Mouse (Mus musculus): ENCODE data around the gene Mprip. TPM values are rescaled to one million over a fixed set of nuclear protein-coding genes. Genes with fewer than 3 reads are reported as not detected.
"Not testable (repeated sequence)": the region's sequence is repeated elsewhere in the genome, so short reads cannot be mapped to it uniquely, and the experiment has no call there.

Gene Mprip
- polyA plus RNA-seq, 1 experiment: 111 TPM

DNA sequence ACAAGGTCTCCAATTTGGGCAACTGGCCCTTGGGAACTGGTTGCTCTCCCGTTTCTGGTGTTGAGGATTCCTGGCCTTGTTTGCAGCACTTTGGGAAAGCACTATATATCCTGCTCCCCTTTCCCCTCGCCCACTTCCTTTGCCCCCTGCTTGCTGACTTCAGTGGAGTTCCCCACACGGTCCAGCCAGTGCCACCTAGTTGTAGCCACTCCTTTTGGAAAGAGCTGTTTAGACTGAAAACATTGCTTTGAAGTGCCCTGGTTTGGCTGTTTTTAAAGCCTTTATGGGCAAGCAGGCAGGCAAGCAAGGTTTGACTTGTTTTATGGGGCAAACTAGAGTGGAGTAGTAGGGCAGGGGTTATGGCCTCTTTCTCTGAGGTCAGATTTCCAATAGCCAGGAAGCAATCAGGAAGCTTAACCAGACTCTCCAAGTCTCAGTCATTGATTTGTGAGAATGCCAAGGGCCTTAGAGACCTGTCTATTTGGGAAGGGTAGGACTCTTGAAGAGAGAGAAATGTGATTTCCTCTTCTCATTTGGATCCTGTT is 2.7 kb downstream of the Mprip start:
- H3K27ac ChIP-seq (ENCODE audit: insufficient read depth, low read depth, low read length): peak overlapping the region; percentile 70; the same call in 1 of the 2 replicates
- 1% methylated on average over 3 of the region's 3 CpGs for WGBS
- TF ChIP-seq POLR2A (IDR thresholded peaks at IDR 0.05; ENCODE audit: insufficient read depth, low read depth, low read length) (no peak), CTCF (IDR thresholded peaks at IDR 0.05; ENCODE audit: insufficient read depth, low read depth, low read length) (no peak)

DNA sequence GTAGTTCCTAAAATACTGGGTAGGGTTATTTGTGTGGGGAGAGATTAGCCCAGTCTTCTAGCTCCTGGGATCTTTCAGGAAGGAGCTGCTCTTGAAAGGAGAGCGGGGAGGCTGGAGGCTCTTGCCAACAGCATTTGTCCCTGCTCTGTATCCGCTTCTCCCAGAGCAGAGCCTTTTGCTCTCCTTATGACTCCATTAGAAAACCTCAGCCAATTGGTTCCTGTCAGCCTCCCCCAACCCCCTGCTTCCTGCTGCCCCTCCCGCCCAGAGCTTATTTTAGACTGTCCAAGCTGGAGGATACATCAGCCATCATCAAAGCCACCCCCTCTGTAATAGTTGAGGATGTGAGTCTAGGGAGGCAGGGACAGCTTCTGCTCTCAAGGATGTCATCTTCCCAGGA is 3.7 kb downstream of the Mprip start:
- 9% methylated on average over 3 of the region's 3 CpGs for WGBS
- Histone ChIP-seq H3K27ac (ENCODE audit: insufficient read depth, low read depth, low read length) (peak overlapping the region; percentile 83), H3K4me1 (ENCODE audit: control insufficient read depth, insufficient read depth, low read length) (peaks cover 9% of the 10 kb centered on the region), H3K4me3 (ENCODE audit: insufficient read depth, low read depth, low read length) (peak overlapping the region; percentile 27)
- TF ChIP-seq CTCF (IDR thresholded peaks at IDR 0.05; ENCODE audit: insufficient read depth, low read depth, low read length): no peak
- TF ChIP-seq POLR2A (IDR thresholded peaks at IDR 0.05; ENCODE audit: insufficient read depth, low read depth, low read length): no peak

More for the DNA sequence above, 2.7 kb downstream of the Mprip start:
- Histone ChIP-seq H3K4me3 (ENCODE audit: insufficient read depth, low read depth, low read length) (peak overlapping the region; percentile 66), H3K4me1 (ENCODE audit: control insufficient read depth, insufficient read depth, low read length) (peaks cover 5% of the 10 kb centered on the region)

DNA sequence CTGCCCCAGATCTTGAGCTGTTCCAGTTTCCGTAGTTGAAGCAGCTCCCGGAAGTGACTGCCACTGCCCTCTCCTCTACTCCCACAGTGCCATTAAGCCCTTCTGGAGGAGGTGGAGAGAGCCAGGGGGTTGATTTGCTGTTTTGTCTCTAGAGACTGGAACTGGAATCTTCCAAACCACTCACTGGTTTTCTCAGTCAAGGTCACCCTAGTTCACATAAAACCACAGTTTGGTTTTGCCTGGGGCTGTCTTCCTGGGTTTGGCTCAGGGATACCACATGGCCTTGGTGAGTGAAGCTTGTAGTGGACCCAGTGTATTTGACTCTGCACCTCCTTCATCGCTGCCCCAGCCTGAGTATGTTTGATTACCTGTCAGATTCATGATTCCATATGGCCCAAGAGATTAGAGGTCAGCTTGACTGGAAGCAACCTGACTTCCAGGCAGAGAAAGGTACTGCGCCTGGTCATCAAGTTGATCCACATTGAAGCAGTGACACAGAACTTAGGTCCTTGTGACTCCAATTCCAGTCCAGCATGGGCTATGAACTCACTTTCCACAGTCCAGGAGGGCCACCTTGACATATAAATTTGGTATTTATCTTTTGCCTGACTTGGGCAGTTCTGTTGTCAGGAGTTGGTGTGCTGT is 10.1 kb downstream of the Mprip start:
- Histone ChIP-seq H3K27ac (ENCODE audit: insufficient read depth, low read depth, low read length) (0 out of 2 replicates have a peak overlapping the region, but pooled peaks have one; percentile 31), H3K4me1 (ENCODE audit: control insufficient read depth, insufficient read depth, low read length) (peaks cover 16% of the 10 kb centered on the region), H3K4me3 (ENCODE audit: insufficient read depth, low read depth, low read length) (no peak overlapping the region)
- TF ChIP-seq POLR2A (IDR thresholded peaks at IDR 0.05; ENCODE audit: insufficient read depth, low read depth, low read length) (no peak), CTCF (IDR thresholded peaks at IDR 0.05; ENCODE audit: insufficient read depth, low read depth, low read length) (no peak)
- WGBS: 55% methylated on average over 4 of the region's 4 CpGs

DNA sequence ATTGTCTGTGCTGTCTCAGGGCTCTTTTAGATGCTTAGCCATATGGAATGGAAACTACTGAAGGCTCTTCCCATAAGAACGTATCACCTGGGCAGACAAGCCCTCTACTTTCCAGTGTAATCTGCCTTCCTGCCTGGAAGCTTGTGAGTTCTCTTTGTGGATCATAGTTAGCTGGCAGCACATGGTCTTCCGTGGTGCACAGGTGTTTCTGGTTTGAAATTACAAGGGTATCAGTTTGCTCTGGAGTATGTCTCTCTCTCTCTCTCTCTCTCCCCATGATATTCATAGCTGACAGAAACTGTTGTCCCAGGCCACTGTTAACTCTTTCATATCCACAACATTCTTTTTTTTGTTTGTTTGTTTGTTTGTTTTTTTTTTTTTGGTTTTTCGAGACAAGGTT is 12.9 kb downstream of the Mprip start:
- TF ChIP-seq POLR2A (IDR thresholded peaks at IDR 0.05; ENCODE audit: insufficient read depth, low read depth, low read length) (no peak), CTCF (IDR thresholded peaks at IDR 0.05; ENCODE audit: insufficient read depth, low read depth, low read length) (no peak)

DNA sequence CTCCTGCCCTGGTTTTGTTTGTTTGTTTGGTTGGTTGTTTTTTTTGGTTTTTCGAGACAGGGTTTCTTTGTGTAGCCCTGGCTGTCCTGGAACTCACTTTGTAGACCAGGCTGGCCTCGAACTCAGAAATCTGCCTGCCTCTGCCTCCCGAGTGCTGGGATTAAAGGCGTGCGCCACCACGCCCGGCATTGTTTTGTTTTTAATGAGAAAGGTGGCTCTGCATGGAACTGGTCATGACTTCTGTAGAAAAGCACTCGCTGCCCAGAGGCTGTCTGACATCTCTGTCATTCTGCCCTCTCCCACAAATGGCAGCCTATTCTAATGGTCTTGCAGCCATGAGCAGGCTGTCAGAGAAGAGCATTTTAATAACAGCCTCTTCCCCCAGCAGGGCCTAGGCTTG is 13.6 kb downstream of the Mprip start:
- not testable (repeated sequence) for H3K4me3 ChIP-seq (ENCODE audit: insufficient read depth, low read depth, low read length); H3K27ac ChIP-seq (ENCODE audit: insufficient read depth, low read depth, low read length)
- peaks cover 21% of the 10 kb centered on the region for H3K4me1 ChIP-seq (ENCODE audit: control insufficient read depth, insufficient read depth, low read length)
- 97% methylated on average over 8 of the region's 8 CpGs for WGBS

More for the DNA sequence above, 12.9 kb downstream of the Mprip start:
- Histone ChIP-seq H3K27ac (ENCODE audit: insufficient read depth, low read depth, low read length) (no peak overlapping the region), H3K4me3 (ENCODE audit: insufficient read depth, low read depth, low read length) (no peak overlapping the region), H3K4me1 (ENCODE audit: control insufficient read depth, insufficient read depth, low read length) (peaks cover 20% of the 10 kb centered on the region)
- WGBS: 76% methylated on average over 3 of the region's 3 CpGs

DNA sequence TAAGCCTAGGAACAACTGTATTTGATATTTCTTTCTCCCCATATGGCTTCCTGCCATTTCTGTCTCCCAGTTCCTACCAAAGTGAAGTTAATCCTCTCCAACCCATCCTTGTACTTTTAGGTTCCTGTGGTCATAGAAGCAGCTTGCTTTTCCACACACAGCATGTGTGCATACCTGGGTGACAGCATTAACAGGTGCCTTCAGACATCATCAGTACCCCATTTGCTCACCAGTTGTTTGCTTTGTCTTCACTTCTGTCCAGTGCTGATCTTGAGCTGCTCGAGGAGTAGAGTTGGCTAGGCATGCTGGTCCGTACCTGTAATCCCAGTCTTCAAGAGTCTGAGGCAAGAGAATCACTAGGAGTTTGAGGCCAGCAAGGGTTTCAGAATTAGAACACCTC is 16.7 kb downstream of the Mprip start:
- H3K4me1 ChIP-seq (ENCODE audit: control insufficient read depth, insufficient read depth, low read length): peaks cover 14% of the 10 kb centered on the region; the same call in 1 of the 2 replicates
- H3K27ac ChIP-seq (ENCODE audit: insufficient read depth, low read depth, low read length): no peak overlapping the region
- TF ChIP-seq CTCF (IDR thresholded peaks at IDR 0.05; ENCODE audit: insufficient read depth, low read depth, low read length) (no peak), POLR2A (IDR thresholded peaks at IDR 0.05; ENCODE audit: insufficient read depth, low read depth, low read length) (no peak)
- WGBS: 92% methylated on average over 2 of the region's 2 CpGs
- no peak overlapping the region for H3K4me3 ChIP-seq (ENCODE audit: insufficient read depth, low read depth, low read length)

DNA sequence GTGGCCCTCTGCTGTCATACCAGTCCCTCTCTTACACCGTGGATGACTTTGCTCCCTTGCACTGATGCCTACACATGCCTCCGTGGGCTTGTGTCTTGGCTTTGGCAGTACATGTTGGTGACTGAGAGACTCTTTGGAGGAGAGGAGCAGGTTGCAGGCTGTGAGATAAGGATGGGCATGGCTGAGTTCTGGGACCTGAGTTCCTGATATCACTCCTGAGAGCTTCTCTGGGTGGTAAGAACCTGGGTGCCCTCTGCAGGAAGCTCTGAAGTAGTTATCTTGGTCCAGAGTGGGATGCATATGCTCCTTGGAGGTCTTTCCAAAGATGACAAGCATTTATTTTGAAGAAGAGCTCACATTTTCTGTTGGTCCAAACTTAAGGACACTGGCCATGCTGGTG is 17.6 kb downstream of the Mprip start:
- no peak overlapping the region for H3K4me3 ChIP-seq (ENCODE audit: insufficient read depth, low read depth, low read length)
- no peak overlapping the region for H3K27ac ChIP-seq (ENCODE audit: insufficient read depth, low read depth, low read length)
- 80% methylated on average over 2 of the region's 2 CpGs for WGBS
- TF ChIP-seq CTCF (IDR thresholded peaks at IDR 0.05; ENCODE audit: insufficient read depth, low read depth, low read length) (no peak), POLR2A (IDR thresholded peaks at IDR 0.05; ENCODE audit: insufficient read depth, low read depth, low read length) (no peak)
- peaks cover 14% of the 10 kb centered on the region; the same call in 1 of the 2 replicates for H3K4me1 ChIP-seq (ENCODE audit: control insufficient read depth, insufficient read depth, low read length)

DNA sequence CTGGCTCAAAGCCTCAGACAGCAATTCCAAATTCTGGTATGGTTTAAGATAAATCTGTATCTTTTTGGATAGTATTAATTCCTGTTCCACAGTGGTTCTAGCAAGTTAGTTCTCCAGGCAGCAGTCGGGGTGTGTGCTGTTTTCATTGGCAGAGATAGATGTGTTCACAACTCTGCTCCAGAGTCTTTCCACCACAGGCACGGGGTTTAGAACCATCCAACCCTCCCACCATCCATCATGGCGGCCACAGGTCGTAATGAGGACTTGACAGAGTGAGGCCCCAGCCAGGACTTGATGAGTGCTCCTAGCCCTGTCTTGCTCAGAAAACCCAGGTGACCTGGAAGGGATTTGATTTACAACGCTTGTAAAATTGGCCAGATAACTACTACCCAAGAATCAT is 19.0 kb downstream of the Mprip start:
- H3K27ac ChIP-seq (ENCODE audit: insufficient read depth, low read depth, low read length): no peak overlapping the region
- no peak overlapping the region for H3K4me3 ChIP-seq (ENCODE audit: insufficient read depth, low read depth, low read length)
- H3K4me1 ChIP-seq (ENCODE audit: control insufficient read depth, insufficient read depth, low read length): peaks cover 14% of the 10 kb centered on the region; the same call in 1 of the 2 replicates
- TF ChIP-seq CTCF (IDR thresholded peaks at IDR 0.05; ENCODE audit: insufficient read depth, low read depth, low read length): no peak
- 91% methylated on average over 5 of the region's 5 CpGs for WGBS

DNA sequence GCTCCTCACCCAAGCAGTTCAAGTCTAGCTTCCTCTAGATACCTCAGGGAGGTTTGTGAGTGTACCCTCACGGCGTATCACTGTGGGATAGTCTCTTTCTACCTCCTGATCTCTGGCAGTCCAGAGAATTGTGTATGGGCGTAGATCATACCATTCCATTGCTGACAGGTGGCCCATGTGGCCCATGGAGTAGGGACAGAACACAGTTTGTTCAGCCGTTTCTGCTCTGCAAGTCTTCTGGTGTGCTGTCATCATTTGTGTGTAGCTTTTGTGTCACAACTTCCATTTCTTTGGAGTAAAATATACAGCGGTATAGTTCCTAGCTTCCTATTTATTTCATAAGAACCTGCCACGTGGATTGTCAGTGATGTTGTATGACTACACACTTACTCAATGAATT is 23.9 kb downstream of the Mprip start:
- H3K4me3 ChIP-seq (ENCODE audit: insufficient read depth, low read depth, low read length): no peak overlapping the region
- H3K27ac ChIP-seq (ENCODE audit: insufficient read depth, low read depth, low read length): no peak overlapping the region
- no peak for TF ChIP-seq CTCF (IDR thresholded peaks at IDR 0.05; ENCODE audit: insufficient read depth, low read depth, low read length)
- no peak for TF ChIP-seq POLR2A (IDR thresholded peaks at IDR 0.05; ENCODE audit: insufficient read depth, low read depth, low read length)
- 88% methylated on average over 6 of the region's 6 CpGs for WGBS
- H3K4me1 ChIP-seq (ENCODE audit: control insufficient read depth, insufficient read depth, low read length): peaks cover 5% of the 10 kb centered on the region; the same call in 1 of the 2 replicates
